Mouse (Mus musculus): Measurements from ENCODE around the gene Pias1. TPM values are rescaled to one million over a fixed set of nuclear protein-coding genes. Genes with fewer than 3 reads are reported as not detected.

Gene Pias1
- 46.2 and 48.1 TPM in 2 replicates for polyA plus RNA-seq (2015; fragmentation: Nextera tagmentation; extraction: Ambion mirVana)

DNA sequence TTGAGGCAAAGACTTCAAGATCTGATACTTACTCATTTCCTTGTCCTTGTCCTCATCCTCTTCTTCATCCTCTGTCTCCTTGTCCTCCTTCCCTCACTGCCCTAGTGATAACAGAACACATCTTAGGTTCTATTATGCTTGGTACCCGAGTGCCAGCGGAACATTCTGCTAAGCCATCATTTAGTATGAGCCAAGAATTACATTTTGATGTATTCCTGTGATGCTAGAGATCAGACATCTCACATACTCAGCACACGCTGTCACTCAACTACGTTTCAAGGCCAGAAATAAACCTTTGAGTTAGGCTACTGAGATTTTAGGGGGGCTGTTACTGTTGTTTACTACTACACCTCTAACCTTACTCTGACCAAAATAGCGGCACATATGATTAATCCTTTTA is at the start of gene Pias1:
TSS of gene Pias1 (minus strand) at position 101 of the 400 bp plus-strand sequence.
- no peaks in the 10 kb centered on the region for H3K4me1 ChIP-seq (ENCODE audit: control insufficient read depth, insufficient read depth, low read length)
- H3K27me3 ChIP-seq (replicated peaks; ENCODE audit: control insufficient read depth, insufficient read depth, low read length) = no peaks in the 10 kb centered on the region
- 82% methylated on average over 5 of the region's 5 CpGs for WGBS
- no peaks in the 10 kb centered on the region for H3K36me3 ChIP-seq (ENCODE audit: control insufficient read depth, insufficient read depth, low read length)
- no peak within 1 kb of the TSS for H3K4me3 ChIP-seq (ENCODE audit: low read length)
- no peak for ATAC-seq
- no peak within 1 kb of the TSS for H3K4me2 ChIP-seq (ENCODE audit: low read depth, low read length)
- H3K9ac ChIP-seq (ENCODE audit: low read depth, low read length) = no peak within 1 kb of the TSS
- H3K9me3 ChIP-seq (ENCODE audit: control insufficient read depth, low read length) = no peaks in the 10 kb centered on the region
- no peak within 1 kb of the TSS for H3K27ac ChIP-seq (ENCODE audit: low read length)

DNA sequence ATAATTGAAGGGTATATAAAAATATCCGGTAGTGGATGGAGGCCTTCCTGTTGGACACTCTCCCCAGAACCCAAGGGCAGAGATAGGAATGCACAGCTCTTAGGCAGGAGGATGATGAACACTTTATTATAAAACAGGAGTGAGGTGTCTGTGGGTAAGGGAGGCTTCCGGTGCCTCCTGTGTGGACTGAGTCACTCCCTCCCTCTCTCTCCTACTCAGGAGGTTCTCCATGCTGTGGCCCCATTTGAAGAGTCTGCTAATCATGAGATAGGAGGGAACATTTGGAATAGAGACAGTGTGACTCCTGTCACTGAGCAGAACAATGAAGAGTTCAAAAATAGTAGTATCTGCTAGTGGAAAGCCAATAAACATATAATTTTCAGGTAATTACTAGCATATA is 47.7 kb upstream of the Pias1 start:
- WGBS = 97% methylated on average over 2 of the region's 2 CpGs
- no peak overlapping the region for H3K27ac ChIP-seq (ENCODE audit: low read length)
- no peaks in the 10 kb centered on the region for H3K4me1 ChIP-seq (ENCODE audit: control insufficient read depth, insufficient read depth, low read length)
- no peaks in the 10 kb centered on the region for H3K27me3 ChIP-seq (replicated peaks; ENCODE audit: control insufficient read depth, insufficient read depth, low read length)
- H3K4me3 ChIP-seq (ENCODE audit: low read length) = no peak overlapping the region
- H3K36me3 ChIP-seq (ENCODE audit: control insufficient read depth, insufficient read depth, low read length) = no peaks in the 10 kb centered on the region
- no peak overlapping the region for H3K9ac ChIP-seq (ENCODE audit: low read depth, low read length)
- no peak overlapping the region for H3K4me2 ChIP-seq (ENCODE audit: low read depth, low read length)
- no peak for ATAC-seq
- H3K9me3 ChIP-seq (ENCODE audit: control insufficient read depth, low read length) = no peaks in the 10 kb centered on the region

DNA sequence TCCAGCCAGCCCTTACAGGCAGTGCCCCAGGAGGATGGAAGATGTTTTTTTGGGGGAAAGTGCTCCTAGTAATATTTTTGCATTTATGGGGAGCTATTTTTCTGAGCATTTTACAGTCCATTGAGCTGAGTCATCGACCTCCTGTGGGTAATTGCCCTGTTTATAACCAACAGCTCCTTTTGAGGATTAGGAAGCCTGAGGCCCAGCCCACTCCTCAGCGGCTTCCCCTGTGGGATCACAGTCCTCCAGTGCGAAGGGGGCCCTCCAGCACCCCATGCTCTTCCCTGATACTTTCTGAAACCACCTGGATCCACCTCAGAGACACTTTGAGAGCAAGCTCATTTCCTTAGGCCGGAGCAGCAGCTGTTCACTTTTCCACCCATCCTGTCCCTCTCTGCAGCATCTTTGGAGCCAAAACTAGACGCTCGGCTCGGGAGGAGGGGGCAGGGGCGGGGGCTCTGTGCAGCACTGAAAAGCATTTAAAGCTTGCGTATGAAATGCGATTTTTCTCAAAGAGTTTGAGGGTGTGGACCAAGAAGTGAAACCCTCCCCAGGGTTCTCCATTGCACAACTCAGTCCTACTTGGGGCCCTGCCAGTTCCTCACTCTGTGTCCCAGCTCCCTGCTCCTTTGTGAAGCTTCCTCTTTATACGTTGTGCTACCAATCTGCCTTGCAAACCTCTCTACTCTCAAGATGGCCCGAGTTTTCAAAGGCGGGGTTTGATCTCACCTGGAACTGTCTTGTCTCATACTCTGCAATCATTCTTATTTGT is 43.5 kb upstream of the Pias1 start:
- 47% methylated on average over 13 of the region's 13 CpGs for WGBS
- H3K4me2 ChIP-seq (ENCODE audit: low read depth, low read length) = no peak overlapping the region
- no peak overlapping the region for H3K9ac ChIP-seq (ENCODE audit: low read depth, low read length)
- no peak overlapping the region for H3K4me3 ChIP-seq (ENCODE audit: low read length)
- H3K27ac ChIP-seq (ENCODE audit: low read length) = no peak overlapping the region
- H3K4me1 ChIP-seq (ENCODE audit: control insufficient read depth, insufficient read depth, low read length) = peaks cover 3% of the 10 kb centered on the region; the same call in 1 of the 2 replicates
- H3K36me3 ChIP-seq (ENCODE audit: control insufficient read depth, insufficient read depth, low read length) = no peaks in the 10 kb centered on the region
- peak; percentile 72 for ATAC-seq
- H3K9me3 ChIP-seq (ENCODE audit: control insufficient read depth, low read length) = no peaks in the 10 kb centered on the region
- no peaks in the 10 kb centered on the region for H3K27me3 ChIP-seq (replicated peaks; ENCODE audit: control insufficient read depth, insufficient read depth, low read length)

DNA sequence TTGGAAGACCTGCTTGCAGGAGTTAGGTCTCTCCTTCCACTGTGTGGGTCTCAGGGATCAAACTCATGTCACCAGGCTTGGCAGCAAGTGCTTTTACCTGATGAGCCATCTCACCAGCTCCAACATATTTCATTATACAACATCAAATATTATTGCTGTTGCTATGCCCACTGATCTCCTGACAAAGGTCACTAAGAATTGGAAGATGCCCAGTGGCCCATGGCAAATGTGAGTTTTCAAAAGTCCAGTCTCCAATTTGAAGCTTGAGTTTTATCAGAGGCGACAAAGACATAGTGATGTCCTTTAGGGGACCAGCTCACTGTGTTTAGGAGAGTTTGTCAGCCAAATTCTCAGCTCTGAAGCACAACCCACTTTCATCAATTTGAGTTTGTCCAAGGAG is 34.8 kb upstream of the Pias1 start:
- Histone ChIP-seq H3K27ac (ENCODE audit: low read length) (no peak overlapping the region), H3K4me1 (ENCODE audit: control insufficient read depth, insufficient read depth, low read length) (no peaks in the 10 kb centered on the region), H3K4me2 (ENCODE audit: low read depth, low read length) (no peak overlapping the region), H3K9me3 (ENCODE audit: control insufficient read depth, low read length) (no peaks in the 10 kb centered on the region; the same call in 1 of the 2 replicates), H3K36me3 (ENCODE audit: control insufficient read depth, insufficient read depth, low read length) (no peaks in the 10 kb centered on the region), H3K27me3 (replicated peaks; ENCODE audit: control insufficient read depth, insufficient read depth, low read length) (no peaks in the 10 kb centered on the region), H3K9ac (ENCODE audit: low read depth, low read length) (no peak overlapping the region), H3K4me3 (ENCODE audit: low read length) (no peak overlapping the region)
- WGBS = 88% methylated on average over 1 of the region's 1 CpGs
- ATAC-seq = no peak

DNA sequence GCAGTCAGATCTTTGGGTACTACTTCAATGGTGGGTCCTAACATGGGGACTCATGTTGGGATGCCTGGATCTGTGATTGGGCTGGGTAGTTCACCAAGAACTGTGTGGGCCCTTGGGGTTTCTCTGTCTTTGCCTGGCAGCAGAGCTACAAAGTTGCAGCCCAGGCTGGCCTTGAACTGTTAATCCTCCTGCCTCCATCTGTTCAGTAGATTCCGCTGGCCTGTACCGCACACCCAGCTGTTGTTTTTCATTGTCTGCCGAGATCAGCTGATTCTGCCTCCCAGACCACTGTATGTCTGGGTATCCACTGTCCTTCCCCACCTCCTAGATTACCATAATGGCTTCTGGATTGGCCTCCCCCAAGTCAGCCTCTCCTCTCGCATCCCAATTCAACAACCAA is 19.6 kb upstream of the Pias1 start:
- no peak overlapping the region for H3K27ac ChIP-seq (ENCODE audit: low read length)
- ATAC-seq = no peak

DNA sequence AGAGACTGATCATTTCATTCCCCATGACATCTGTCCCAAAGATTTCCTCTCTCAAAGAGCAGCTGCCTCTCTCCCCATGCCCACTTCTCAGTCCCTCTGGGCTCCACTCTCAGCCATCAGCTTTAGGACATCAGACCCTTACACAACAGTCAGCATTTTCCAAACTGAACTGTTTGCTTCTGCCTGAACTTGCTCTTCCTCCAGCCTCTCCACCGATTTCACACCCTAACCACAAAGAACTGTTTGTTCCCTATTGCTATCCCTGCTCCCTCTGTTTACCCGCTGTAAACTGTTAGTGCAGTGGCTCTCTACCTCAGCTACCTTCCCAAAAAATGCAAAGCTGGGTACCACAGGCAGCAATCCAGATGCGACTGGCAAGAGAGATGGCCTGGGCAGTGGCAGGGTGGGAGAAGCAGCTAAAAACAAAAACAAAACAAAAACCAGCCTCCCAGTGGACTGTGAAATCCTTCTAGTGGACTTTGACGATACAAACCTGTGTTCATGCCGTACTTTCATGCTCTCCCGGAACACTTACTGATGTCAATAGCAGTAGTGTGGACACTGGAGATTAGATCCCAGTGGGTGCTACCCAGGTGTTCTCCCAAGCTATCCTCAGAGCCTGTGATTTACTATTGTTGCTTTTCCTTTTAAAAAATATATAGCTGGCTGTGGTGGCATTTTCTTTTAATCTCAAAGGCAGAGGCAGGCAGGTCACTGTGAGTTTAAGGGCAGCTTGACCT is 18.5 kb upstream of the Pias1 start:
- H3K27me3 ChIP-seq (replicated peaks; ENCODE audit: control insufficient read depth, insufficient read depth, low read length) = no peaks in the 10 kb centered on the region
- H3K27ac ChIP-seq (ENCODE audit: low read length) = no peak overlapping the region
- no peak overlapping the region for H3K4me2 ChIP-seq (ENCODE audit: low read depth, low read length)
- H3K4me1 ChIP-seq (ENCODE audit: control insufficient read depth, insufficient read depth, low read length) = no peaks in the 10 kb centered on the region
- no peaks in the 10 kb centered on the region for H3K9me3 ChIP-seq (ENCODE audit: control insufficient read depth, low read length)
- no peak overlapping the region for H3K9ac ChIP-seq (ENCODE audit: low read depth, low read length)
- WGBS = 67% methylated on average over 6 of the region's 6 CpGs
- H3K4me3 ChIP-seq (ENCODE audit: low read length) = no peak overlapping the region
- no peaks in the 10 kb centered on the region for H3K36me3 ChIP-seq (ENCODE audit: control insufficient read depth, insufficient read depth, low read length)
- no peak for ATAC-seq

More for the DNA sequence above, 19.6 kb upstream of the Pias1 start:
- 90% methylated on average over 4 of the region's 4 CpGs for WGBS
- Histone ChIP-seq H3K4me1 (ENCODE audit: control insufficient read depth, insufficient read depth, low read length) (no peaks in the 10 kb centered on the region), H3K9ac (ENCODE audit: low read depth, low read length) (no peak overlapping the region), H3K36me3 (ENCODE audit: control insufficient read depth, insufficient read depth, low read length) (no peaks in the 10 kb centered on the region), H3K27me3 (replicated peaks; ENCODE audit: control insufficient read depth, insufficient read depth, low read length) (no peaks in the 10 kb centered on the region), H3K4me2 (ENCODE audit: low read depth, low read length) (no peak overlapping the region), H3K9me3 (ENCODE audit: control insufficient read depth, low read length) (no peaks in the 10 kb centered on the region), H3K4me3 (ENCODE audit: low read length) (no peak overlapping the region)

DNA sequence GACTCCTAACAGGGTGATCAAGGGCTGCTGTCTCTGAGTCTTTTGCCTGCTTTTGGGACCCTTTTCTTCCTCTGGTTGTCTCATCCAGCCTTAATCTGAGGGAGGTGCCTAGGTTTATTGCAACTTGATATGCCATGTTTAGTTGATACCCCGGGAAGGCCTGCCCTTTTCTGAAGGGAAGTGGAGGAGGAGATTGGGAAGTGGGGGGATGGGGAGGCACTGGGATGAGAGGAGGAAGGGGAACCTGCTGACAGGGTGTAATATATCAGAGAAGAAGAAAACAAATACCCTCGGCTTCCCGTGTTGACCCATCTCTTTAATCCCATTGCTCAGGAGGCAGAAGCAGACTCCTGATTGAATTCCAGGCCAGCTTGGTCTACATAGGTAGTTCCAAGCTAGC is 10.8 kb upstream of the Pias1 start:
- no peak overlapping the region for H3K27ac ChIP-seq (ENCODE audit: low read length)
- H3K27me3 ChIP-seq (replicated peaks; ENCODE audit: control insufficient read depth, insufficient read depth, low read length) = no peaks in the 10 kb centered on the region
- H3K9ac ChIP-seq (ENCODE audit: low read depth, low read length) = no peak overlapping the region
- no peak for ATAC-seq
- H3K36me3 ChIP-seq (ENCODE audit: control insufficient read depth, insufficient read depth, low read length) = no peaks in the 10 kb centered on the region
- no peaks in the 10 kb centered on the region for H3K4me1 ChIP-seq (ENCODE audit: control insufficient read depth, insufficient read depth, low read length)
- WGBS = 54% methylated on average over 3 of the region's 3 CpGs
- no peak overlapping the region for H3K4me2 ChIP-seq (ENCODE audit: low read depth, low read length)
- H3K4me3 ChIP-seq (ENCODE audit: low read length) = no peak overlapping the region
- H3K9me3 ChIP-seq (ENCODE audit: control insufficient read depth, low read length) = no peaks in the 10 kb centered on the region

DNA sequence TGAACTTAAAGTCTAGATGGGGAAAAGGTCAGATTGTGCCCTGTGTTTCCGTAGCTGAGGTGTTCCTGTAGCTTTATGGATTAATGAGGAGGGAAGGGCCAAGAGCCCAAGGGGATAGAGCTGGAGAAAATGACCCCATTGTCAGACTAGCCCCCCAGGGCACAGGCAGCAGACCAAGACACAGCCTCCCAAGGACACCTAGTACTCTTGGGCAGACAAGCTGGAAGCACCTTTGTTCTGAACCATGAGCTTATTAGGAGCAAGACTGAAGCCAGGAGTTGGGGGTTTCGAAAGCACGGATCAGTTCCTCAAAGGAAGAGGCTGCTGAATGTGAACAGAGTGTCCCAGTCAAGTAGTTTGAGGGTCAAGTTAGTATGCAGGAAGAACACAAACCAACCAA is 9.9 kb upstream of the Pias1 start:
- no peak overlapping the region for H3K27ac ChIP-seq (ENCODE audit: low read length)
- no peak overlapping the region for H3K9ac ChIP-seq (ENCODE audit: low read depth, low read length)
- H3K4me2 ChIP-seq (ENCODE audit: low read depth, low read length) = no peak overlapping the region
- 78% methylated on average over 3 of the region's 3 CpGs for WGBS
- no peaks in the 10 kb centered on the region for H3K4me1 ChIP-seq (ENCODE audit: control insufficient read depth, insufficient read depth, low read length)
- H3K9me3 ChIP-seq (ENCODE audit: control insufficient read depth, low read length) = no peaks in the 10 kb centered on the region
- ATAC-seq = no peak
- H3K36me3 ChIP-seq (ENCODE audit: control insufficient read depth, insufficient read depth, low read length) = no peaks in the 10 kb centered on the region
- no peak overlapping the region for H3K4me3 ChIP-seq (ENCODE audit: low read length)
- H3K27me3 ChIP-seq (replicated peaks; ENCODE audit: control insufficient read depth, insufficient read depth, low read length) = no peaks in the 10 kb centered on the region

DNA sequence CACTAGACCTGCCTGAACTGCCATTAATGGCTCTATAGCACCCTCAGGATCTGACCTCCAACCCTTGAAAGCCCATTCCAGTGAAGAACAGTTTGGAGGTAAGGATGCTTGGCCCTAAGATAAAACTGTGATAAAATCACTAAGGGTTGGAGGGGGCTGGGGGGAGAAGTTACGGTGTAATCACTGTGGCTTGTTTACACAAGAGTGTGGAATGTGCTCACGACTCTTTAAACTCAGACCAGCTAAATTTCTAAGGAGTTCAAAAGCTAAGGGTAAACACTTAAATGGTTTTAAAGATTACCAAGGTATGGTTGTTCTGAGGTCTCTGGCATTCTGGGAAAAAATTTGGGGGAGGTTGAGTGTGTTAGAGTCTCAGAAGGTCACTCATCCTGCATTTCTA is 7.5 kb upstream of the Pias1 start:
- H3K27me3 ChIP-seq (replicated peaks; ENCODE audit: control insufficient read depth, insufficient read depth, low read length) = no peaks in the 10 kb centered on the region
- H3K9me3 ChIP-seq (ENCODE audit: control insufficient read depth, low read length) = no peaks in the 10 kb centered on the region
- WGBS = 13% methylated on average over 2 of the region's 2 CpGs
- H3K4me2 ChIP-seq (ENCODE audit: low read depth, low read length) = no peak overlapping the region
- H3K9ac ChIP-seq (ENCODE audit: low read depth, low read length) = no peak overlapping the region
- no peak overlapping the region for H3K27ac ChIP-seq (ENCODE audit: low read length)
- H3K4me1 ChIP-seq (ENCODE audit: control insufficient read depth, insufficient read depth, low read length) = no peaks in the 10 kb centered on the region
- no peak overlapping the region for H3K4me3 ChIP-seq (ENCODE audit: low read length)
- H3K36me3 ChIP-seq (ENCODE audit: control insufficient read depth, insufficient read depth, low read length) = no peaks in the 10 kb centered on the region
- ATAC-seq = no peak
